Mouse (Mus musculus) hematopoietic stem cell, adult 5-6 weeks (primary cell): ENCODE measurements around the gene Vil1. TPM values are rescaled to one million over a fixed set of nuclear protein-coding genes. Genes with fewer than 3 reads are reported as not detected.

Experiments used
- ATAC-seq, 2 experiments: fragments of 125-278 bp in 1 of 2; replicated peaks in 1 of 2; 2 replicates each; pipeline ENCODE4 v1.8.0; 2016 to 2017; ENCODE audit warnings: inconsistent platforms in 2 of 2, mild to moderate bottlenecking in 2 of 2, moderate number of reproducible peaks in 2 of 2, low read depth in 1 of 2, moderate TSS enrichment in 1 of 2; ENCODE audit not compliant: low FRiP score in 2 of 2, poor library complexity in 2 of 2, severe bottlenecking in 2 of 2, insufficient read depth in 1 of 2, low TSS enrichment in 1 of 2
- total RNA-seq: library from RNA; stranded (forward); fragments of 172-1452, 232-1000 nt; gene quantifications from 2 replicates; pipeline ENCODE4 v1.2.3, GENCODE M21; 2017

The Vil1 gene
- total RNA-seq, 1 experiment from 2014 or later = 0.55 TPM

GRCm38 (mm10) chr1:74396456-74397222 lies 12.5 kb upstream of the Vil1 start:
- peak; percentile 2 to 8; a peak in 2 of 4 replicates for ATAC-seq

DNA sequence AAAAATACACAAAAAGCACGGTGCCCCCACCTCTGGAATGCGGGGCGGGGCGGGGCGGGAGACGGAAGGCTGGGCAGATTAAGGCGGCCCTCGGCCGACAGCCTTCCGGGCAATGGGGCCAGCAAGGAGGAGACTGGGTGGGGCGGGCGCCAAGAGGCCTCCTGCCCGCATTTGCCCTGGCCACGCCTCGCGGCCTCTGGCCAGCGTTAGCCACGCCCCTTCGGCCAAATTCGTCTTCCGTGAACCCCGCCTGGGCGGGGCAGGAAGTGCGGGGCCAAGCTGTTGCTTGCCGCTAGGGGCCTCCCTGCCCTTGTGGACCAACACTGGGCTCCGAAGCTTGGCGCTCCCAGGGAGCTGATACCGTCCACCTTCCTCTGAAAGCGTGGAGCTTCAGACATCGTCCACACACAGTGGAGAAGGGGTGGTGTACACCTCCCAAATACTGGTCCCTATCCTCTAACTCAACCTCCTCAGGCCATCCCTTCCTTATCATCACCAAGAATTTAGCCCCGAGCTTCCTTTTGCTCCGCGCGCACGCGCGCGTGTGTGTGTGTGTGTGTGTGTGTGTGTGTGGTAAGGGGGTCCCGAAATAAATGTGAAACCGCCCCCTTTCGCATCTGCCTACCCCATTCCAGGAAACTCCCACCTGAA lies 11.8 kb upstream of the Vil1 start:
- peak; percentile 83 to 85 for ATAC-seq

DNA sequence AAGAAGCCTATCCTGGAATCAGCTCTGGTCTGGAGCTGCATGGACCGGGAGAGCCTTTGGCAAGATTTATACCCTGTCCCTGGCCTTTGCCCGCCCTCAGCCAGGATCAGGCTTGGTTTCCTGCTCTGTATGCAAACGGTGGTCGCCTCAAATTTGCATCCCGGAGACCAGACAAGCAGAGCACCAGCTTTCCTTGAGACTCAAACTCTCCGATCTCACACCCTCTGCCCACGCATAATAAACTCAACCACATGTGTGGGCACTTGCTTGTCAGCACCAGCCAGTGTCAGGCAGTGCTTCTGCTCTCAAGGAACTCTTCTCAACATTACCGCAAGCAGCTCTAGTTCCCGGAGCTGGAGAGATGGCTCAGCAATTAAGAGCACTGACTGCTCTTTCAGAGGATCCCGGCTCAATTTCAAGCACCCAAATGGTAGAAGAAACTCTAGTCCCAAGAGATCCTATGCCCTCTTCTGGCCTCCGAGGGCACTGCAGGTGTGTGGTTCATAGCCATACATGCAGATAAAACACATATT lies 11.2 kb upstream of the Vil1 start:
- peak; percentile 24 to 41; a peak in 3 of 4 replicates for ATAC-seq

DNA sequence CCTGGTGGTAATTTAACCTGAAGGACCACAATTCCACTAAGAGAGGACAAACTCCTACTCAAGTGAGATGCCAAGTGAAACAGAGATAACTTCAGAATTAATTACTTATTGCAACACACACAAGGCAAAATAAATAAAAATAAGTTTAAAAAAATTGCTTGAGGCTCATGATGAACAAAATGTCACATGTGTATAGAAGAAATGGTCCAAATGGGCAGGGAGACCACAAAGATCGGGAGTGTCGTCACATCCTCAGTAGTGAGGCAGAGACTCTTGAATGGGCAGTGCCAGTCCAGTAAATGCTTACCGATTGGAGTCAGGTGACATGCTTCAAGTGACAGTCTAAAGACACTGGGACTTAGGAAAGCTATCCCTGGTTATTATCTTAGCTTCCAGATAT lies 8.6 kb upstream of the Vil1 start:
- ATAC-seq = no peak

- no peak for ATAC-seq
Observed at GRCm38 (mm10) chr1:74401015-74401702, 8.0 kb upstream of the Vil1 start.

- no peak for ATAC-seq
Observed at GRCm38 (mm10) chr1:74404206-74404605, 5.0 kb upstream of the Vil1 start.

GRCm38 (mm10) chr1:74411753-74412325 lies 2.7 kb downstream of the Vil1 start:
- ATAC-seq = no peak

GRCm38 (mm10) chr1:74412711-74413110 lies 3.5 kb downstream of the Vil1 start:
- no peak for ATAC-seq

- ATAC-seq = peak; percentile 22 to 56; a peak in 1 of 4 replicates
Observed at GRCm38 (mm10) chr1:74415143-74415542, 6.0 kb downstream of the Vil1 start.

DNA sequence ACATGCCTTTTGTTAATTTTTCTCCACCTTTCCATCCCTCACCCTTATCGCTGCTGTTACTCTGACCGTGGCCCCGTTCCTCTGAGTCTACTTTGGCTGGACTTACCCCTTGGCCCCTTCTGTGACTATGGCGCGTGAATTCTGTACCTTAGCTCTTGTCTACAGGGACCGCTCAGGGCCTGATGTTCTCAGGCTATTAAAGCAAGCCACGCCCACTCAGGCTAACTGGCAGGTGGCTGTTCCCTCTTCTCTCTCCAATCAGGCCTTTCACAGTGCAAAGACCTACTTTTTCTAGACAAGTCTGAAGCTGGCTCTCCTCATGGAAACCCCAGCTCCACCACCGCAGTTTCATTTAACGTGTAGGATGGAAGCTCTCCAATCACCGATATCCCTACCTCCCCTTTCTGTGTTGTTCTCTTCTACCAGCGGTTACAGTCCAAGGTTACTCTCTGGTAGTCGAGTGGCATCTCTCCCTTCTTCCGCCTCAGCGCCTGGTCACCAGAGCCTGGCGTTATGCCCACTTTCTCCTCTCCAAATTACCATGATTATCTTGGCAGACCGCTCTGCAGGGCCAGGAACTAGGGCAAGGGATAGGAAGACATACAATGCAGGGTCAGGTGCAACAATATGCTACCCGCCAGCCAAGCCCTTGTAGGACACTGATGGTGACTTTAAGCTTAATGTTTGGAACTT lies 9.7 kb downstream of the Vil1 start:
- ATAC-seq = no peak

GRCm38 (mm10) chr1:74419440-74419794 lies 10.2 kb downstream of the Vil1 start:
- no peak for ATAC-seq

DNA sequence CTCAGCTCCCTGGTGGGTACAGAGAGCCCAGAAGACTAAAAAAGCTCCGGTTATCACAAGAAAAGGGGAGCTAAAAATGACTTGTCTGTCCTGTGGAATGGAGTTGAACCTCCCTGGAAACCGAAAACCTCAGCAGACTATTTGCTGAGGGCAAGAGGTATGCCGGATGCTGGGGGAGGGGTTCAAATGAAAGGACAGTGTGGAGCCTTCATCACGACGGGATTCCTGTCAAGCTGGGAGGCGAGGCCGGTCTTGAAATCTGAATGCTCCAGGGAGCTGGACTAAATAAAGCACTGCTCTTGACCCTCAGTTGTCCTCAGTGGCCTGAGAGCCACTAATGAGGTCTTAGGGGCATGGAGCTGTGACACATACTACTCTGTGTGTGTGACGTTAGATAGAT lies 14.0 kb downstream of the Vil1 start:
- no peak for ATAC-seq

DNA sequence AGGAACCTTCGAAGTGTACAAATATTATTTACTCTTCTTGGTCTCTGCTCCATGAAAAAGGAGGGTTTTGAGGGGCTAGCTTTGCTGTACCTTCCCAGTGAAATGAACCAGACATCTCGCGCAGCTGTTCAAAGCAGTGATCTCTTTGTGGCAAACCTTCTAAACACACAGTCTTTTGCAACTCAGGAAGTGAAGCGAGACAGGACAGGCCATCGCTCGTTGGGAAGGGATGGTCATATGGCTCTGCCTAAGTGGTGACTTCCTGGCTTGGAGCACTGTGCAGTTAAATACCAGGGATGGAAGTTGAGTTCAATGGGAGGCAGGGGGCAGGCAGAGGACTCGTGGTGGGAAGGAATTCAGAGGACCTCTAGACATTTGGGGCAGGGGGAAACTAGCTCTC lies 16.7 kb downstream of the Vil1 start:
- ATAC-seq = no peak

- ATAC-seq = no peak
Observed at GRCm38 (mm10) chr1:74433220-74433619, 24.0 kb downstream of the Vil1 start.

- no peak for ATAC-seq
Observed at GRCm38 (mm10) chr1:74434596-74434995, 25.4 kb downstream of the Vil1 start.

DNA sequence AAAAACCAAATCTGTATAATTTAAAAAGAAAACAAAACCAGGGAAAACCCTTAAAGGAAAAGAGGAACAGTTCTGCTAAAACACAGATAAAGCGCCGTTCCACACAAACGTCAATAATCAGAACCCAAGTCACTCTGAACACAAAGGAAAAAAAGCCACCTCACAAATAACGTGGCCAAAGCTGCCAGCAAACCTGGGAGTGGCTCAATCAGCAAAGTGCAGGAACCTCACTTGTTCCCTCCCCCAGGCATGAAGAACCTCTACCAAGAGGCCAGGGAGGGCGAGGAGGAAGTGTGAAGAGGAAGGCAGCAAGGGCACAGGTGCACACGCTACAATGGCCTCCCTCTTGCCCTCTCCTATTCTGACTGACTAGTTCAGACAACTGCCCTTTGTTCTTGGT lies 26.4 kb downstream of the Vil1 start:
- peak; percentile 69 to 80 for ATAC-seq

GRCm38 (mm10) chr1:74437702-74438427 lies 28.7 kb downstream of the Vil1 start:
- no peak for ATAC-seq
